Mouse (Mus musculus): ENCODE results near the gene Rin2. TPM values are rescaled to one million over a fixed set of nuclear protein-coding genes. Genes with fewer than 3 reads are reported as not detected.

Gene Rin2
- polyA plus RNA-seq, 2 experiments, result 38.1 to 49.7 TPM

DNA sequence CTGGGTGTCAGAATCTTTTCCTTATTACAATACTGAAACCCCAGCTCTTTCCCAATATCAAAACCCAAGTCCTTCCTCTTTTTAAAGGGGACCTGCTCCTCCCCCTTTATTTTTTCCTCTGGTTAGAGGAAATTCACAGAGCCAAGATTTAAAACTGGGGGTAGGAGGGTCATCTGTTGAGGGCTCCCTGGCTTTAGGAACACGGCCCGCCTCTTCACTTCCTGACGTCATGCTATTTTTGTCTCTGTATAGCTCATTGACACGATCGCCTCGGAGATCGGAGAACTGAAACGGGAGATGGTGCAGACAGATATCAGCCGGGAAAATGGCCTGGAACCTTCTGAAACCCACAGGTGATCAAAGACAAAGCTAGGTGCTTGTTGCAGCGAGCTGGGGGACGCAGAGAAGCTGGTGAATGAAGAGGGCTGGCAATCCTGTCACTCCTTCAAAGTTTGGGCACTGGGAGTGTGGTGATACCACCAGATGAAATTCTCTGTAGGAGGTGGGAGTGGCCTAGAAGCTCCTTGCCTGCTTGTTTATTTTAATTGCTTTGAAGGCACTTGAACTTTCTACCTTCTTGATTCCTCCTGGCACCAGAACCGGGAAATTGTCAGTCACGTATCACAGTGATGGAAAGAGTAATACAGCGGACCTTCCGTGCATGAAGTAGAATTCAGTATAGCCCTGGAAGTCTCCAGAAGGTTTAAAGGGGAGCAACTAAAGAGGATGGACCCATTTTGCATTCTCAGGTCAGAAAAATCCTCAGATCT lies 147.2 kb downstream of the Rin2 start:
- Histone ChIP-seq H3K4me1 (ENCODE audit: control insufficient read depth, insufficient read depth, low read length) (no peaks in the 10 kb centered on the region), H3K36me3 (ENCODE audit: control insufficient read depth, insufficient read depth, low read length) (peaks cover 4% of the 10 kb centered on the region; the same call in 1 of the 2 replicates), H3K4me3 (replicated peaks; ENCODE audit: low read length) (no peak overlapping the region), H3K9me3 (ENCODE audit: control insufficient read depth, low read length) (no peaks in the 10 kb centered on the region), H3K4me2 (replicated peaks; ENCODE audit: low read depth, low read length, severe bottlenecking) (no peak overlapping the region), H3K27me3 (ENCODE audit: control insufficient read depth, insufficient read depth, low read length) (no peaks in the 10 kb centered on the region), H3K9ac (ENCODE audit: low read depth, low read length, severe bottlenecking) (no peak overlapping the region), H3K27ac (replicated peaks; ENCODE audit: low read depth, low read length) (no peak overlapping the region)
- 78% methylated on average over 15 of the region's 15 CpGs for WGBS
- no peak for ATAC-seq (ENCODE audit: low FRiP score, low read depth)
- TF ChIP-seq POLR2A (IDR thresholded peaks at IDR 0.05; ENCODE audit: borderline replicate concordance, extremely low read depth, insufficient read depth, insufficient read length), result no peak
- DNase-seq (ENCODE audit: low spot score), result no peak

- Histone ChIP-seq H3K4me2 (replicated peaks; ENCODE audit: low read depth, low read length, severe bottlenecking) (no peak overlapping the region), H3K4me1 (ENCODE audit: control insufficient read depth, insufficient read depth, low read length) (no peaks in the 10 kb centered on the region), H3K9ac (ENCODE audit: low read depth, low read length, severe bottlenecking) (no peak overlapping the region), H3K9me3 (ENCODE audit: control insufficient read depth, low read length) (no peaks in the 10 kb centered on the region), H3K4me3 (replicated peaks; ENCODE audit: low read length) (no peak overlapping the region), H3K27me3 (ENCODE audit: control insufficient read depth, insufficient read depth, low read length) (no peaks in the 10 kb centered on the region), H3K27ac (replicated peaks; ENCODE audit: low read depth, low read length) (no peak overlapping the region), H3K36me3 (ENCODE audit: control insufficient read depth, insufficient read depth, low read length) (peaks cover 4% of the 10 kb centered on the region; the same call in 1 of the 2 replicates)
- 64% methylated on average over 3 of the region's 3 CpGs for WGBS
- DNase-seq (ENCODE audit: low spot score) (peak; percentile 41), ATAC-seq (ENCODE audit: low FRiP score, low read depth) (no peak)
- no peak for TF ChIP-seq POLR2A (IDR thresholded peaks at IDR 0.05; ENCODE audit: borderline replicate concordance, extremely low read depth, insufficient read depth, insufficient read length)
These were observed 148.0 kb downstream of the Rin2 start for GRCm38 (mm10) chr2:145822783-145823729.

- no peak for DNase-seq (ENCODE audit: low spot score)
- no peak for ATAC-seq (ENCODE audit: low FRiP score, low read depth)
- H3K36me3 ChIP-seq (ENCODE audit: control insufficient read depth, insufficient read depth, low read length), result peaks cover 4% of the 10 kb centered on the region; the same call in 1 of the 2 replicates
- no peak overlapping the region for H3K4me3 ChIP-seq (replicated peaks; ENCODE audit: low read length)
- no peaks in the 10 kb centered on the region for H3K9me3 ChIP-seq (ENCODE audit: control insufficient read depth, low read length)
- TF ChIP-seq POLR2A (IDR thresholded peaks at IDR 0.05; ENCODE audit: borderline replicate concordance, extremely low read depth, insufficient read depth, insufficient read length), result no peak
- no peak overlapping the region for H3K9ac ChIP-seq (ENCODE audit: low read depth, low read length, severe bottlenecking)
- H3K4me1 ChIP-seq (ENCODE audit: control insufficient read depth, insufficient read depth, low read length), result no peaks in the 10 kb centered on the region
- no peaks in the 10 kb centered on the region for H3K27me3 ChIP-seq (ENCODE audit: control insufficient read depth, insufficient read depth, low read length)
- H3K27ac ChIP-seq (replicated peaks; ENCODE audit: low read depth, low read length), result no peak overlapping the region
- WGBS, result 86% methylated on average over 3 of the region's 3 CpGs
- no peak overlapping the region for H3K4me2 ChIP-seq (replicated peaks; ENCODE audit: low read depth, low read length, severe bottlenecking)
These were observed 149.7 kb downstream of the Rin2 start for GRCm38 (mm10) chr2:145824749-145825148.

DNA sequence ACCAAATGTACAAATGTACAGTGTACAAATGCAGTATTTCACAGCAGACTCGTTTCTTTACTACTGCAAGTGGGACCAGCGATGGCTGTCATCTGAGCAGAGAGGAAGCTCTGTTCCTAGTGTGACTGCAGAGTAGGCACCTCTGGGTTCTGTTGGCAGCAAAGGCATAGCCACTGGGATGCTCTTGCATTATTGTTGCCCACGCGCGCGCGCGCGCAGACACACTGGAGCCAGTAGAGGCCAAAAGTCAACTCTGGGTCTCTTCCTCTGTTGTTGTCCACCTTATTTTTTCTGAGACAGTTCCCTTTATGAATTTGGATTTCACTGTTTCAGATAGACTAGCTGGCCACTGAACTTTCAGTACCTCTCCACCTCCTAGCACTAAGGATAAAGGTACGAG lies 150.2 kb downstream of the Rin2 start:
- Histone ChIP-seq H3K4me1 (ENCODE audit: control insufficient read depth, insufficient read depth, low read length) (no peaks in the 10 kb centered on the region), H3K4me2 (replicated peaks; ENCODE audit: low read depth, low read length, severe bottlenecking) (no peak overlapping the region), H3K27ac (replicated peaks; ENCODE audit: low read depth, low read length) (no peak overlapping the region), H3K4me3 (replicated peaks; ENCODE audit: low read length) (no peak overlapping the region), H3K9me3 (ENCODE audit: control insufficient read depth, low read length) (no peaks in the 10 kb centered on the region), H3K36me3 (ENCODE audit: control insufficient read depth, insufficient read depth, low read length) (peaks cover 4% of the 10 kb centered on the region; the same call in 1 of the 2 replicates), H3K9ac (ENCODE audit: low read depth, low read length, severe bottlenecking) (no peak overlapping the region), H3K27me3 (ENCODE audit: control insufficient read depth, insufficient read depth, low read length) (no peaks in the 10 kb centered on the region)
- DNase-seq (ENCODE audit: low spot score) (no peak), ATAC-seq (ENCODE audit: low FRiP score, low read depth) (no peak)
- 96% methylated on average over 10 of the region's 10 CpGs for WGBS
- TF ChIP-seq POLR2A (IDR thresholded peaks at IDR 0.05; ENCODE audit: borderline replicate concordance, extremely low read depth, insufficient read depth, insufficient read length), result no peak

- ATAC-seq (ENCODE audit: low FRiP score, low read depth), result no peak
- no peak overlapping the region for H3K4me3 ChIP-seq (replicated peaks; ENCODE audit: low read length)
- H3K27ac ChIP-seq (replicated peaks; ENCODE audit: low read depth, low read length), result no peak overlapping the region
- WGBS, result 76% methylated on average over 2 of the region's 2 CpGs
- no peak overlapping the region for H3K4me2 ChIP-seq (replicated peaks; ENCODE audit: low read depth, low read length, severe bottlenecking)
- no peak for TF ChIP-seq POLR2A (IDR thresholded peaks at IDR 0.05; ENCODE audit: borderline replicate concordance, extremely low read depth, insufficient read depth, insufficient read length)
- H3K27me3 ChIP-seq (ENCODE audit: control insufficient read depth, insufficient read depth, low read length), result no peaks in the 10 kb centered on the region
- H3K9me3 ChIP-seq (ENCODE audit: control insufficient read depth, low read length), result no peaks in the 10 kb centered on the region
- no peaks in the 10 kb centered on the region for H3K36me3 ChIP-seq (ENCODE audit: control insufficient read depth, insufficient read depth, low read length)
- no peak overlapping the region for H3K9ac ChIP-seq (ENCODE audit: low read depth, low read length, severe bottlenecking)
- H3K4me1 ChIP-seq (ENCODE audit: control insufficient read depth, insufficient read depth, low read length), result peaks cover 11% of the 10 kb centered on the region
- DNase-seq (ENCODE audit: low spot score), result no peak
These were observed 152.9 kb downstream of the Rin2 start for GRCm38 (mm10) chr2:145827930-145828329.

All from limb, embryonic 14.5 days (tissue).